Mouse (Mus musculus) spleen, postnatal 14 days (tissue): ENCODE data around the gene Ranbp17.

ENCODE experiments used
- DNase-seq, 2 experiments: peaks; one replicate each; pipeline ENCODE4 v3.0.0; 2021 to 2022; ENCODE audit warnings: low spot score in 2 of 2

Gene Ranbp17

GRCm38 (mm10) chr11:33234134-33234533 is 279.4 kb downstream of the Ranbp17 start:
- no peak for DNase-seq

- no peak for DNase-seq
Measured at GRCm38 (mm10) chr11:33232056-33232455, 281.5 kb downstream of the Ranbp17 start.

- DNase-seq, result no peak
Measured at GRCm38 (mm10) chr11:33228186-33228585, 285.4 kb downstream of the Ranbp17 start.

GRCm38 (mm10) chr11:33226516-33226915 is 287.0 kb downstream of the Ranbp17 start:
- DNase-seq, result no peak

- no peak for DNase-seq
Measured at GRCm38 (mm10) chr11:33221566-33222365, 291.8 kb downstream of the Ranbp17 start.

- no peak for DNase-seq
Measured at GRCm38 (mm10) chr11:33220763-33221162, 292.8 kb downstream of the Ranbp17 start.

- DNase-seq, result no peak
Measured at GRCm38 (mm10) chr11:33217384-33218079, 296.0 kb downstream of the Ranbp17 start.

GRCm38 (mm10) chr11:33207411-33207810 is 306.1 kb downstream of the Ranbp17 start:
- no peak for DNase-seq

GRCm38 (mm10) chr11:33204966-33205365 is 308.6 kb downstream of the Ranbp17 start:
- no peak for DNase-seq

GRCm38 (mm10) chr11:33204329-33204705 is 309.2 kb downstream of the Ranbp17 start:
- DNase-seq, result no peak

GRCm38 (mm10) chr11:33203383-33204328 is 309.9 kb downstream of the Ranbp17 start, which contains the start of gene Tlx3:
Tlx3 (minus strand) TSS chr11:33203589.
- no peak for DNase-seq

- DNase-seq, result no peak
Measured at GRCm38 (mm10) chr11:33202972-33203371, 310.6 kb downstream of the Ranbp17 start.

- no peak for DNase-seq
Measured at GRCm38 (mm10) chr11:33202296-33202695, 311.2 kb downstream of the Ranbp17 start.

GRCm38 (mm10) chr11:33201626-33202010 is 311.9 kb downstream of the Ranbp17 start:
- DNase-seq, result no peak

GRCm38 (mm10) chr11:33200764-33201625 is 312.6 kb downstream of the Ranbp17 start:
- DNase-seq, result no peak

GRCm38 (mm10) chr11:33199906-33200763 is 313.4 kb downstream of the Ranbp17 start:
- no peak for DNase-seq

- no peak for DNase-seq
Measured at GRCm38 (mm10) chr11:33199117-33199514, 314.4 kb downstream of the Ranbp17 start.

GRCm38 (mm10) chr11:33198351-33199116 is 315.0 kb downstream of the Ranbp17 start:
- DNase-seq, result no peak

- no peak for DNase-seq
Measured at GRCm38 (mm10) chr11:33197673-33198072, 315.9 kb downstream of the Ranbp17 start.
